Mouse (Mus musculus) kidney, embryonic 16.5 days (tissue): Measurements from ENCODE around the gene Aldh3b3. TPM values are rescaled to one million over a fixed set of nuclear protein-coding genes. Genes with fewer than 3 reads are reported as not detected.
"Not testable (repeated sequence)": the region's sequence is repeated elsewhere in the genome, so short reads cannot be mapped to it uniquely, and the experiment has no call there.

Experiments used
- ATAC-seq: fragments of 200-750 bp; cut with Nextera tagmentation; 2 replicates; pipeline ENCODE4 v1.8.0; 2017; ENCODE audit warnings: moderate TSS enrichment; ENCODE audit not compliant: low FRiP score, low TSS enrichment
- H3K27ac ChIP-seq: fragments of 300-500 bp; sonication (generic); 2 replicates; pipeline ENCODE4 v1.5.1; 2014; ENCODE audit warnings: low read length
- H3K27me3 ChIP-seq: fragments of 300-500 bp; sonication (generic); 2 replicates; pipeline ENCODE4 v1.6.1; 2014; ENCODE audit warnings: low read length, control low read depth, mixed read lengths; ENCODE audit not compliant: insufficient read depth
- H3K36me3 ChIP-seq: fragments of 300-500 bp; sonication (generic); 2 replicates; pipeline ENCODE4 v1.6.1; 2014; ENCODE audit warnings: low read length, control low read depth, mixed read lengths; ENCODE audit not compliant: insufficient read depth
- H3K4me1 ChIP-seq: fragments of 300-500 bp; sonication (generic); 2 replicates; pipeline ENCODE4 v1.6.1; 2014; ENCODE audit warnings: low read length, control low read depth, mixed read lengths; ENCODE audit not compliant: insufficient read depth
- H3K4me2 ChIP-seq: fragments of 300-500 bp; sonication (generic); replicated peaks from 2 replicates; pipeline ENCODE4 v1.6.1; 2014; ENCODE audit warnings: low read depth, low read length
- H3K4me3 ChIP-seq: fragments of 300-500 bp; sonication (generic); 2 replicates; pipeline ENCODE4 v1.5.1; 2014; ENCODE audit warnings: mild to moderate bottlenecking, low read length
- H3K9ac ChIP-seq: fragments of 300-500 bp; sonication (generic); replicated peaks from 2 replicates; pipeline ENCODE4 v1.6.1; 2014; ENCODE audit warnings: low read length
- H3K9me3 ChIP-seq: fragments of 300-500 bp; sonication (generic); 2 replicates; pipeline ENCODE4 v1.6.1; 2016; ENCODE audit warnings: low read length, control low read depth
- WGBS: fragments of 180-500 bp; shearing (Covaris S2); extraction: QIAGEN DNeasy Blood & Tissue Kit; methylation state at CpG from one replicate; pipeline ENCODE4 v1.1.7; 2014; 5-methylcytosine and 5-hydroxymethylcytosine counted together
- polyA plus RNA-seq: library from polyadenylated mRNA; unstranded; fragments of >200 nt; fragmentation: Nextera tagmentation; extraction: Ambion mirVana; gene quantifications from 2 replicates; pipeline ENCODE4 v1.2.1, GENCODE M21; 2015

Gene Aldh3b3
- polyA plus RNA-seq, 1 experiment from 2014 or later: not detected

- no peak for ATAC-seq
- 67% methylated on average over 3 of the region's 3 CpGs for WGBS
- Histone ChIP-seq H3K27me3 (no peaks in the 10 kb centered on the region), H3K4me3 (no peak overlapping the region), H3K4me1 (peaks cover 11% of the 10 kb centered on the region; the same call in 1 of the 2 replicates), H3K4me2 (no peak overlapping the region), H3K36me3 (no peaks in the 10 kb centered on the region), H3K9ac (no peak overlapping the region), H3K27ac (no peak overlapping the region), H3K9me3 (no peaks in the 10 kb centered on the region)
Observed at GRCm38 (mm10) chr19:3950331-3950730, 8.1 kb upstream of the Aldh3b3 start.

DNA sequence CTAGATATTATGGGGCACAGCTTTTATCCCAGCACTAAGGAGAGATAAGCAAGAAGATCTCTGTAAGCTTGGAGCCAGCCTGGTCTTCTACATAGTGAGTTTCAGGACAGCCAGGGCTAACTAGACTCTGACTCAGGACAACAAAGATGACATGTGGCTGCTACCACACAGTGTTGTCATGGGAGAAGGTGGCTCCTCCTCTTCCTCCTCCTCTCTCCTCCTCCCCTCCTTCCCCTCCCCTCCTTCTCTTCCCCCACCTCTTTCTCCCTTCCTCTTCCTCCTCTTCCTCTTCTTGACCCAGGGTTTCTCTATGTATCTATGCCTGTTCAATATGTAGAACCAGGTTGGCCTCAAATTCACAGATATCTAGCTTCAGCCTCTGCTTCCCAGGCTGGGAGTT, 7.0 kb upstream of the Aldh3b3 start:
- Histone ChIP-seq H3K4me3 (no peak overlapping the region), H3K9me3 (no peaks in the 10 kb centered on the region), H3K36me3 (no peaks in the 10 kb centered on the region), H3K4me2 (no peak overlapping the region), H3K4me1 (peaks cover 8% of the 10 kb centered on the region; the same call in 1 of the 2 replicates), H3K27me3 (no peaks in the 10 kb centered on the region), H3K27ac (no peak overlapping the region), H3K9ac (no peak overlapping the region)
- ATAC-seq: no peak

DNA sequence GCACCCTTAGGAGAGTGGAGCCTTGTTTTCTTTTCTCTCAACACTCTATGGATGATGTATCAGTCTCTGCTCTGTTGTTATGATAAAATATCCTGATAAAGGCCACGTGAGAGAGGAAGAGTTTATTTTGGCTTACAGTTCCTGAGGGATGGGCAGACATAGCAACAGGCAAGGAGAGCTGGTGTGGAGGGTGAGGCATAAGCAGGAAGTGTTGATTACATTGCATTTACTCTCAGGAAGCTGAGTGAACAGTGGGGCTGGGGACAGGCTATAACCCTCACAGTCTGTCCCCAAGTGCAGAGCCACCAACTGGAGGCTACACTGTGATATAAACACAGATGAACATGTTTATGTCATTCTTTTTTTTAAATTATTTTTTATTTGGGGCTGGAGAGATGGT, 6.3 kb upstream of the Aldh3b3 start:
- WGBS: 66% methylated on average over 1 of the region's 1 CpGs
- Histone ChIP-seq H3K4me2 (no peak overlapping the region), H3K4me3 (no peak overlapping the region), H3K9me3 (no peaks in the 10 kb centered on the region), H3K27ac (no peak overlapping the region), H3K27me3 (no peaks in the 10 kb centered on the region), H3K36me3 (no peaks in the 10 kb centered on the region), H3K9ac (no peak overlapping the region), H3K4me1 (peaks cover 10% of the 10 kb centered on the region; the same call in 1 of the 2 replicates)
- ATAC-seq: no peak

DNA sequence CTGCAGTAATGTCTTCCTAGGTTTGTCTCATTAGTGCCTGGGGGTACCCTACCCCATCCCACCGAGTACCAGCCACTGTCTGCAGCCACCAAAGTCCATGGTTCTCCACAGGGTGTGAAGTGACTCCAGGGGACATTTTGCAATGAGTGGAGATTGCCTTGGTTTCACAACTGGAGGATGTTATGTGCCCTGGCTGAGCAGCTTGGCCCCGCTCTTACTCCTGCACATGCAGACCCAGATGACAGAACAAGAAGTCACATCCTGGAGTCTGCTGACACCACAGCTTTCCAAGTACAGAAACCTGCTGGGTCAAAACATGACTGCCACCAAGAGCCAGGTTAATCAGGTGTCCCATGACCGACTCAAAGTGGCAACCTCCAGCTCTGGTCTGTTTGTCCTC, 3.4 kb upstream of the Aldh3b3 start:
- no peak for ATAC-seq
- Histone ChIP-seq H3K27me3 (no peaks in the 10 kb centered on the region), H3K4me1 (peaks cover 10% of the 10 kb centered on the region; the same call in 1 of the 2 replicates), H3K36me3 (no peaks in the 10 kb centered on the region), H3K9me3 (no peaks in the 10 kb centered on the region), H3K4me2 (no peak overlapping the region), H3K9ac (no peak overlapping the region), H3K4me3 (no peak overlapping the region), H3K27ac (no peak overlapping the region)
- WGBS: 59% methylated on average over 3 of the region's 3 CpGs

GRCm38 (mm10) chr19:3955804-3956203, 2.6 kb upstream of the Aldh3b3 start:
- WGBS: 53% methylated on average over 4 of the region's 4 CpGs
- ATAC-seq: 0 out of 2 replicates have a peak, but pooled peaks have one; percentile 35

GRCm38 (mm10) chr19:3957296-3958036, 979 bp upstream of the Aldh3b3 start:
- not testable (repeated sequence) for H3K4me2 ChIP-seq, H3K4me1 ChIP-seq, H3K36me3 ChIP-seq, H3K4me3 ChIP-seq, H3K27ac ChIP-seq, H3K9ac ChIP-seq, H3K27me3 ChIP-seq, H3K9me3 ChIP-seq
- whole genome bisulfite sequencing: 70% methylated on average over 5 of the region's 5 CpGs
- ATAC-seq: peak; percentile 78

More at GRCm38 (mm10) chr19:3955804-3956203, 2.6 kb upstream of the Aldh3b3 start:
- no peaks in the 10 kb centered on the region for H3K36me3 ChIP-seq
- 0 out of 2 replicates have a peak, but pooled peaks cover 3% of the 10 kb centered on the region for H3K9me3 ChIP-seq
- H3K27ac ChIP-seq: no peak overlapping the region
- H3K4me2 ChIP-seq: no peak overlapping the region
- no peak overlapping the region for H3K9ac ChIP-seq
- H3K4me1 ChIP-seq: peaks cover 10% of the 10 kb centered on the region; the same call in 1 of the 2 replicates
- H3K4me3 ChIP-seq: no peak overlapping the region
- no peaks in the 10 kb centered on the region for H3K27me3 ChIP-seq

GRCm38 (mm10) chr19:3959030-3959429, 585 bp downstream of the Aldh3b3 start:
- Histone ChIP-seq H3K4me2 (no peak overlapping the region), H3K9ac (no peak overlapping the region), H3K27ac (no peak overlapping the region), H3K4me1 (peaks cover 10% of the 10 kb centered on the region; the same call in 1 of the 2 replicates), H3K36me3 (no peaks in the 10 kb centered on the region), H3K27me3 (no peaks in the 10 kb centered on the region), H3K4me3 (no peak overlapping the region), H3K9me3 (0 out of 2 replicates have a peak, but pooled peaks cover 3% of the 10 kb centered on the region)
- ATAC-seq: no peak

- no peak overlapping the region for H3K4me2 ChIP-seq
- H3K4me1 ChIP-seq: 0 out of 2 replicates have a peak, but pooled peaks cover 3% of the 10 kb centered on the region
- no peak for ATAC-seq
- 83% methylated on average over 5 of the region's 5 CpGs for WGBS
- 0 out of 2 replicates have a peak, but pooled peaks cover 3% of the 10 kb centered on the region for H3K9me3 ChIP-seq
- H3K27ac ChIP-seq: no peak overlapping the region
- no peak overlapping the region for H3K9ac ChIP-seq
- no peaks in the 10 kb centered on the region for H3K27me3 ChIP-seq
- H3K4me3 ChIP-seq: no peak overlapping the region
- no peaks in the 10 kb centered on the region for H3K36me3 ChIP-seq
Observed at GRCm38 (mm10) chr19:3960211-3960610, 1.8 kb downstream of the Aldh3b3 start.

DNA sequence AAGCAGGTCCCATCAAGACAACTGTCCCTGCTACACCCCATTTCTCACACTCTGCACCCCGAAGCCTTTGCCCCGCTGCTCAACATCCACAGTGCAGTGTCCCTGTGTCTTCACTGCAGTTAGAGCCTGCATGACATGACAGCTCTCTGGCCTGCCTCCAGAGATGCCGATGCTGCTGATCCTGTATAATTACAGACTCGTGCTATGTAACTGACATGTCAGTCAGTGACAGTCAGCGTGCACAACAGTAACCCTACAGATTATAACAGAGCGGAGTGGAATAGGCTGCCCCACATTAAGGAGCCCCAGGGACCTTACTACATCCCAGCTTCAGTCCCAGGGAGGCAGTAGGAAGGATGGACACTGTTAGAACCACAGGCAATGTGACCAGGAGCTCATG, 3.4 kb downstream of the Aldh3b3 start:
- not testable (repeated sequence) for H3K4me1 ChIP-seq, H3K36me3 ChIP-seq, ATAC-seq, H3K27ac ChIP-seq, H3K4me2 ChIP-seq, H3K27me3 ChIP-seq, H3K9ac ChIP-seq, H3K4me3 ChIP-seq, H3K9me3 ChIP-seq
- 82% methylated on average over 6 of the region's 6 CpGs for WGBS

- no peaks in the 10 kb centered on the region for H3K36me3 ChIP-seq
- no peak overlapping the region for H3K27ac ChIP-seq
- H3K4me1 ChIP-seq: no peaks in the 10 kb centered on the region
- no peak for ATAC-seq
- 10% methylated on average over 2 of the region's 2 CpGs for WGBS
- no peak overlapping the region for H3K4me2 ChIP-seq
- 0 out of 2 replicates have a peak, but pooled peaks cover 3% of the 10 kb centered on the region for H3K9me3 ChIP-seq
- no peaks in the 10 kb centered on the region for H3K27me3 ChIP-seq
- no peak overlapping the region for H3K9ac ChIP-seq
- no peak overlapping the region for H3K4me3 ChIP-seq
Observed at GRCm38 (mm10) chr19:3962469-3962868, 4.0 kb downstream of the Aldh3b3 start.
